Mouse (Mus musculus) hindbrain, embryonic 14.5 days (tissue): Measurements from ENCODE around the gene Olfr683. TPM values are rescaled to one million over a fixed set of nuclear protein-coding genes. Genes with fewer than 3 reads are reported as not detected.
A peak's percentile ranks its signal among the peaks of the same experiment; 100 is the strongest.
"Not testable (repeated sequence)": the region's sequence is repeated elsewhere in the genome, so short reads cannot be mapped to it uniquely, and the experiment has no call there.

Experiments
- ATAC-seq: fragments of 200-750 bp; cut with Nextera tagmentation; 2 replicates; pipeline ENCODE4 v1.8.0; 2017; ENCODE audit warnings: moderate number of reproducible peaks, mild to moderate bottlenecking, moderate TSS enrichment, moderate library complexity; ENCODE audit not compliant: low FRiP score
- DNase-seq: peaks from one replicate; pipeline ENCODE4 v3.0.0-alpha.2; 2015; ENCODE audit warnings: low spot score
- H3K27ac ChIP-seq: fragments of 300-500 bp; sonication (generic); 2 replicates; pipeline ENCODE4 v1.5.1; 2014; ENCODE audit warnings: mild to moderate bottlenecking, moderate library complexity
- H3K27me3 ChIP-seq: fragments of 300-500 bp; sonication (generic); 2 replicates; pipeline ENCODE4 v1.6.1; 2014; ENCODE audit warnings: mild to moderate bottlenecking, low read length, mixed read lengths; ENCODE audit not compliant: control insufficient read depth, insufficient read depth
- H3K36me3 ChIP-seq: fragments of 300-500 bp; sonication (generic); replicated peaks from 2 replicates; pipeline ENCODE4 v1.6.1; 2014; ENCODE audit not compliant: control insufficient read depth, insufficient read depth
- H3K4me1 ChIP-seq: fragments of 300-500 bp; sonication (generic); replicated peaks from 2 replicates; pipeline ENCODE4 v1.6.1; 2014; ENCODE audit warnings: antibody characterized with exemption, low read length, mixed read lengths; ENCODE audit not compliant: control insufficient read depth, insufficient read depth
- H3K4me2 ChIP-seq: fragments of 300-500 bp; sonication (generic); replicated peaks from 2 replicates; pipeline ENCODE4 v1.6.1; 2014; ENCODE audit warnings: mild to moderate bottlenecking, moderate library complexity
- H3K4me3 ChIP-seq: fragments of 300-500 bp; sonication (generic); replicated peaks from 2 replicates; pipeline ENCODE4 v1.5.1; 2014; ENCODE audit warnings: mild to moderate bottlenecking, low read length
- H3K9ac ChIP-seq: fragments of 300-500 bp; sonication (generic); 2 replicates; pipeline ENCODE4 v1.6.1; 2014
- H3K9me3 ChIP-seq: fragments of 300-500 bp; sonication (generic); 2 replicates; pipeline ENCODE4 v1.6.1; 2016; ENCODE audit warnings: low read length; ENCODE audit not compliant: control insufficient read depth
- WGBS: fragments of 180-500 bp; shearing (Covaris S2); extraction: QIAGEN DNeasy Blood & Tissue Kit; methylation state at CpG from one replicate; pipeline ENCODE4 v1.1.7; 2014; 5-methylcytosine and 5-hydroxymethylcytosine counted together
- polyA plus RNA-seq: library from polyadenylated mRNA; unstranded; fragments of >200 nt; fragmentation: Nextera tagmentation; extraction: Ambion mirVana; gene quantifications from 2 replicates; pipeline ENCODE4 v1.2.1, GENCODE M21; 2014

Gene Olfr683
- polyA plus RNA-seq, result not detected in 2 replicates

GRCm38 (mm10) chr7:105146912-105147311 lies at the start of gene Olfr683:
Gene Olfr683 (minus strand): TSS chr7:105147012.
- no peaks in the 10 kb centered on the region for H3K27me3 ChIP-seq
- H3K9ac ChIP-seq, result no peak within 1 kb of the TSS
- no peaks in the 10 kb centered on the region for H3K36me3 ChIP-seq
- no peaks in the 10 kb centered on the region for H3K4me1 ChIP-seq
- ATAC-seq (no peak), DNase-seq (no peak)
- H3K27ac ChIP-seq, result no peak within 1 kb of the TSS
- 77% methylated on average over 1 of the region's 1 CpGs for WGBS
- H3K4me2 ChIP-seq, result no peak within 1 kb of the TSS
- no peaks in the 10 kb centered on the region for H3K9me3 ChIP-seq
- H3K4me3 ChIP-seq, result no peak within 1 kb of the TSS

DNA sequence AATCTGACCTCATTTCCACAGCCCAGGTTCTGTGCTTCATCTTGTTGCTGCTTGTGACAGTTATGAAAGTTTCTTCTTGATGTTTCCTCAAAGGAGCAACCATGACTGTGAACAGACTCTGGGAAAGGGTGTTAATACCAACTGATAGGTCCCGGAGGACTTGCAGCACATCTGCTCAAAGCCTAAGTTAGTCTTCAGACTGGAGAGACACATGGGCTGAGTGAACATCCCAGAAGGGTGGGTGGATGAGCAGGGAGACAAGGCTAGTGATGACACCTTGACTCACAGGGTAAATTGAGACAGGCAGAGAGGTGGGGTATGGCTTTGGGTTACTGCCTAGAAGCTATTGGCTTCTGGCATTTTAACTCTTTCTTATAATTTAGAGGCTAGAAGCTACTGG lies 39.1 kb upstream of the Olfr683 start, which contains the start of gene Olfr685:
Gene Olfr685 (minus strand): TSS at position 101 of the 400 bp plus-strand sequence.
- no peaks in the 10 kb centered on the region for H3K9me3 ChIP-seq
- no peak for DNase-seq
- no peak within 1 kb of the TSS for H3K4me3 ChIP-seq
- H3K4me1 ChIP-seq, result no peaks in the 10 kb centered on the region
- no peak within 1 kb of the TSS for H3K27ac ChIP-seq
- no peak for ATAC-seq
- no peak within 1 kb of the TSS for H3K4me2 ChIP-seq
- WGBS, result 92% methylated on average over 1 of the region's 1 CpGs
- H3K36me3 ChIP-seq, result no peaks in the 10 kb centered on the region
- no peak within 1 kb of the TSS for H3K9ac ChIP-seq
- no peaks in the 10 kb centered on the region for H3K27me3 ChIP-seq

DNA sequence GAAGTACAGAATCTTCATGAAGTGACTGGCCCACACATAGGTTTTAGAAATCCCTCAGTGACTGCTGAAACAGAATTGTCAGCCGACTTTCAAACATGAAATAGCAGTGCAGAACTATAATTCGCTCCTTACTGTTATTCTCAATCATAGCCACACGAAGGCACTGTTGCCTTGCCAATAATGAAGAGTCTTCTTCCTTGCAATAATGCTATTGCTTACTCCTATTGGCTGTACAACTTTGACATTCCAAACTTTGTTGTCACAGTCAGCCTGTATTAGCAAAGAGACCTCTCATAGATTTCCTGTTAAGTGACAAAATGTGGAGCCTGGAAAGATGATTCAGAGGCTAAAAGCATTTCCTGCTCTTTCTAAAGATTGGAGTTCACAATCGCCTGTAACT lies 24.0 kb upstream of the Olfr683 start:
- Histone ChIP-seq H3K4me2 (no peak overlapping the region), H3K27ac (no peak overlapping the region), H3K4me3 (no peak overlapping the region), H3K9ac (no peak overlapping the region), H3K4me1 (no peaks in the 10 kb centered on the region), H3K36me3 (no peaks in the 10 kb centered on the region), H3K27me3 (no peaks in the 10 kb centered on the region), H3K9me3 (no peaks in the 10 kb centered on the region)
- WGBS, result 59% methylated on average over 4 of the region's 4 CpGs
- DNase-seq (peak; percentile 25), ATAC-seq (no peak)

- no peak within 1 kb of the TSS for H3K4me2 ChIP-seq
- H3K36me3 ChIP-seq, result no peaks in the 10 kb centered on the region
- H3K27ac ChIP-seq, result no peak within 1 kb of the TSS
- no peak within 1 kb of the TSS for H3K4me3 ChIP-seq
- no peak for DNase-seq
- H3K4me1 ChIP-seq, result no peaks in the 10 kb centered on the region
- WGBS, result 82% methylated on average over 1 of the region's 1 CpGs
- H3K9ac ChIP-seq, result no peak within 1 kb of the TSS
- no peaks in the 10 kb centered on the region for H3K27me3 ChIP-seq
- no peak for ATAC-seq
- no peaks in the 10 kb centered on the region for H3K9me3 ChIP-seq
Measured at GRCm38 (mm10) chr7:105163553-105163952, 16.7 kb upstream of the Olfr683 start, which contains the start of gene Olfr684. Gene Olfr684 (minus strand): TSS chr7:105163653.

- no peak overlapping the region for H3K4me3 ChIP-seq
- no peak overlapping the region for H3K4me2 ChIP-seq
- DNase-seq, result no peak
- H3K9me3 ChIP-seq, result no peaks in the 10 kb centered on the region
- H3K36me3 ChIP-seq, result no peaks in the 10 kb centered on the region
- no peaks in the 10 kb centered on the region for H3K4me1 ChIP-seq
- H3K27me3 ChIP-seq, result no peaks in the 10 kb centered on the region
- 92% methylated on average over 2 of the region's 2 CpGs for WGBS
- ATAC-seq, result no peak
- H3K9ac ChIP-seq, result no peak overlapping the region
- H3K27ac ChIP-seq, result no peak overlapping the region
Measured at GRCm38 (mm10) chr7:105141275-105141674, 5.5 kb downstream of the Olfr683 start.

DNA sequence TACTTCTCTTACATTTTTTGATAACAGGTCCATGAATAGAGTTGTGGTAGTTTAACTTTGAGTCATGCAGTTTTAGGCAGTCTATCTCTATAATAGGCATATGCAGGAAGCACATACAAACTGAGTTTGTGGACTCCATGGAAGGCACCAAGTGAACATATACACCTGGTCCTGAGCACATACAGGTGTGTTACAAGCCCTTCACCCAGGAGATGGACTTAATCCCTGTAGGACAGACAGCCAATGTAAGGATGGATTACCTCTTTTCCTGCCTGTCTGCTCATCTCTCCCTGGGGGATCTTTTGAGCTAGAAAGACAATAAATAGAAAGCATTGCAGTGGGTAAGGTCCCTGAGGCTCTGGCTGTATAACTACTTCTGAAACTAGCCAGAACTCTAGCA lies 30.3 kb downstream of the Olfr683 start, which contains the start of gene Olfr681:
Gene Olfr681 (plus strand): TSS at position 301 of the 400 bp plus-strand sequence.
- DNase-seq (no peak), ATAC-seq (no peak)

GRCm38 (mm10) chr7:105092717-105093116 lies 54.1 kb downstream of the Olfr683 start, which contains the start of gene Olfr680-ps1:
Gene Olfr680-ps1 (minus strand): TSS chr7:105092817.
- H3K36me3 ChIP-seq, DNase-seq, H3K9me3 ChIP-seq, H3K9ac ChIP-seq, H3K27me3 ChIP-seq, H3K4me3 ChIP-seq, ATAC-seq, H3K4me1 ChIP-seq, H3K27ac ChIP-seq, H3K4me2 ChIP-seq: not testable (repeated sequence)

More for the DNA sequence above, 30.3 kb downstream of the Olfr683 start, which contains the start of gene Olfr681:
- H3K4me1 ChIP-seq, result no peaks in the 10 kb centered on the region
- no peaks in the 10 kb centered on the region for H3K36me3 ChIP-seq
- no peak within 1 kb of the TSS for H3K4me2 ChIP-seq
- no peak within 1 kb of the TSS for H3K27ac ChIP-seq
- no peaks in the 10 kb centered on the region for H3K27me3 ChIP-seq
- H3K9ac ChIP-seq, result no peak within 1 kb of the TSS
- no peaks in the 10 kb centered on the region for H3K9me3 ChIP-seq
- no peak within 1 kb of the TSS for H3K4me3 ChIP-seq

Other genes starting within 250 kb of the Olfr683 start
- gene Olfr667, start 225.5 kb downstream of the Olfr683 start, polyA plus RNA-seq, result not detected in 2 replicates
- gene Olfr668, start 219.0 kb downstream of the Olfr683 start, polyA plus RNA-seq, result not detected in 2 replicates
- not detected in 2 replicates for gene Olfr669, start 212.8 kb downstream of the Olfr683 start, polyA plus RNA-seq
- not detected in 2 replicates for gene Olfr670, start 184.4 kb downstream of the Olfr683 start, polyA plus RNA-seq
- not detected in 2 replicates for gene Olfr671, start 167.9 kb downstream of the Olfr683 start, polyA plus RNA-seq
- gene Olfr672, start 145.0 kb downstream of the Olfr683 start, polyA plus RNA-seq, result not detected in 2 replicates
- not detected in 2 replicates for gene Olfr675, start 118.6 kb downstream of the Olfr683 start, polyA plus RNA-seq
- gene Olfr676, start 114.3 kb downstream of the Olfr683 start, polyA plus RNA-seq, result not detected in 2 replicates
- gene Olfr677, start 95.6 kb downstream of the Olfr683 start, polyA plus RNA-seq, result not detected in 2 replicates
- not detected in 2 replicates for gene Olfr678, start 82.5 kb downstream of the Olfr683 start, polyA plus RNA-seq
- not detected in 2 replicates for gene Olfr679, start 65.8 kb downstream of the Olfr683 start, polyA plus RNA-seq
- not detected in 2 replicates for gene Olfr680-ps1, start 54.2 kb downstream of the Olfr683 start, polyA plus RNA-seq
- gene Olfr681, start 30.2 kb downstream of the Olfr683 start, polyA plus RNA-seq, result not detected in 2 replicates
- not detected in 2 replicates for gene Olfr684, start 16.6 kb upstream of the Olfr683 start, polyA plus RNA-seq
- gene Olfr685, start 39.0 kb upstream of the Olfr683 start, polyA plus RNA-seq, result not detected in 2 replicates
- not detected in 2 replicates for gene Olfr686, start 60.5 kb upstream of the Olfr683 start, polyA plus RNA-seq
- not detected in 2 replicates for gene Olfr688, start 141.1 kb upstream of the Olfr683 start, polyA plus RNA-seq
- gene Olfr689, start 164.2 kb upstream of the Olfr683 start, polyA plus RNA-seq, result not detected in 2 replicates
- gene Olfr690, start 187.1 kb upstream of the Olfr683 start, polyA plus RNA-seq, result not detected in 2 replicates
- 0.14 and 0.33 TPM in 2 replicates for gene Olfr691, start 195.3 kb upstream of the Olfr683 start, polyA plus RNA-seq
- gene Olfr692, start 221.2 kb upstream of the Olfr683 start, polyA plus RNA-seq, result not detected in 2 replicates
- gene Gm5901, start 228.0 kb upstream of the Olfr683 start, polyA plus RNA-seq, result not detected in 2 replicates